Mouse (Mus musculus) B cell, adult 2 months (primary cell): ENCODE measurements around the gene Aes.

Experiments
- DNase-seq, 2 experiments: peaks; one replicate each; pipeline ENCODE4 v3.0.0; 2022

The Aes gene

GRCm38 (mm10) chr10:81600096-81600495 is 40.8 kb downstream of the Aes start:
- DNase-seq: no peak

GRCm38 (mm10) chr10:81600738-81601203 is 41.5 kb downstream of the Aes start, which contains the start of gene Tle6:
TSS of gene Tle6 (minus strand) at chr10:81601073.
- DNase-seq: peak; percentile 92 to 93

- DNase-seq: no peak
These were observed 42.2 kb downstream of the Aes start for GRCm38 (mm10) chr10:81601396-81601905.

GRCm38 (mm10) chr10:81602741-81603151 is 43.5 kb downstream of the Aes start:
- DNase-seq: peak; percentile 52 to 53

- peak; percentile 20 to 29 for DNase-seq
These were observed 45.0 kb downstream of the Aes start for GRCm38 (mm10) chr10:81604019-81604967.

- DNase-seq: peak; percentile 84 to 85
These were observed 45.8 kb downstream of the Aes start for GRCm38 (mm10) chr10:81604968-81605665.

- DNase-seq: no peak
These were observed 46.3 kb downstream of the Aes start for GRCm38 (mm10) chr10:81605666-81605973.

GRCm38 (mm10) chr10:81605974-81606751 is 46.9 kb downstream of the Aes start, which contains the start of gene BC025920:
TSS of gene BC025920 (plus strand) at chr10:81606270.
- DNase-seq: peak; percentile 84 to 86

GRCm38 (mm10) chr10:81608308-81608707 is 49.0 kb downstream of the Aes start:
- DNase-seq: no peak

GRCm38 (mm10) chr10:81612779-81613178 is 53.5 kb downstream of the Aes start:
- DNase-seq: no peak

GRCm38 (mm10) chr10:81615486-81615885 is 56.2 kb downstream of the Aes start:
- no peak for DNase-seq
